Mouse (Mus musculus): Measurements from ENCODE around the gene Osbpl7.

- TF ChIP-seq CTCF (IDR thresholded peaks at IDR 0.05; ENCODE audit: borderline replicate concordance, insufficient read depth, low read depth, low read length) (no peak), POLR2A (IDR thresholded peaks at IDR 0.05; ENCODE audit: borderline replicate concordance, insufficient read depth, low read length) (no peak)
These were observed 64.5 kb downstream of the Osbpl7 start, which contains the start of gene Tbx21 for GRCm38 (mm10) chr11:97114671-97115601.
